Mouse (Mus musculus): ENCODE data around the gene Gli2.

DNA sequence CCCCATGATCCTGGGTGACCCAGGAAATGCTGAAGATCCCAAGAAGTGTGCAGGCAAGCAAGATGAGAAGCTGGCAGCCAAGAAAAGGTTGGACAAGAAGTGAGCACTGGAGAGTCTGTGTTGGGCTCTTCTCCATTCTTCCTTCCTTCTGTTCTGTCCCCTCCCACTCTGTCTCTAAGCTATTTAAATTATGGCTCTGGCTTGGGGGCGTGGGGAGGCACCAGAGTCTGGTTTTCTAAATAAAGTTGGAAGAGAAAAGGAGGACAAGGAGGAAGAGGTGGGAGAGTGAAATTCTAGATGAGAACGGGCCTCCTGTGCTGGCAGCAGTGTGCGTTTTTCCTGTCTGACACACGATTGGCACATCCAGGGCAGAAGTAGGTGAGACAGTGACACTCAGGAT, 243.1 kb downstream of the Gli2 start:
- TF ChIP-seq MAFK (IDR thresholded peaks at IDR 0.05; ENCODE audit: insufficient read depth, low read depth, low read length) (no peak), HCFC1 (IDR thresholded peaks at IDR 0.05; ENCODE audit: borderline replicate concordance, insufficient read depth, low read length) (no peak), ZNF384 (IDR thresholded peaks at IDR 0.05; ENCODE audit: low read depth, low read length) (no peak), ZC3H11A (IDR thresholded peaks at IDR 0.05; ENCODE audit: borderline replicate concordance, low read depth, low read length) (no peak)

All from ES-E14 (cell line).